Mouse (Mus musculus) forebrain, embryonic 15.5 days (tissue): ENCODE measurements around the gene Sox6. TPM values are rescaled to one million over a fixed set of nuclear protein-coding genes. Genes with fewer than 3 reads are reported as not detected.

Experiments
- ATAC-seq: fragments of 200-750 bp; cut with Nextera tagmentation; replicated peaks from 2 replicates; pipeline ENCODE4 v1.8.0; 2017; ENCODE audit warnings: mild to moderate bottlenecking, moderate TSS enrichment, moderate library complexity
- H3K27ac ChIP-seq: fragments of 300-500 bp; sonication (generic); replicated peaks from 2 replicates; pipeline ENCODE4 v1.5.1; 2015; ENCODE audit warnings: mild to moderate bottlenecking, inconsistent platforms
- H3K27me3 ChIP-seq: fragments of 300-500 bp; sonication (generic); 2 replicates; pipeline ENCODE4 v1.6.1; 2015; ENCODE audit warnings: inconsistent platforms
- H3K36me3 ChIP-seq: fragments of 300-500 bp; sonication (generic); 2 replicates; pipeline ENCODE4 v1.6.1; 2015; ENCODE audit warnings: mild to moderate bottlenecking, inconsistent platforms
- H3K4me1 ChIP-seq: fragments of 300-500 bp; sonication (generic); 2 replicates; pipeline ENCODE4 v1.6.1; 2015; ENCODE audit warnings: inconsistent platforms
- H3K4me2 ChIP-seq: fragments of 300-500 bp; sonication (generic); replicated peaks from 2 replicates; pipeline ENCODE4 v1.6.1; 2015; ENCODE audit warnings: mild to moderate bottlenecking, inconsistent platforms
- H3K4me3 ChIP-seq: fragments of 300-500 bp; sonication (generic); 2 replicates; pipeline ENCODE4 v1.5.1; 2015; ENCODE audit warnings: mild to moderate bottlenecking, inconsistent platforms
- H3K9ac ChIP-seq: fragments of 300-500 bp; sonication (generic); replicated peaks from 2 replicates; pipeline ENCODE4 v1.6.1; 2015; ENCODE audit warnings: mild to moderate bottlenecking, inconsistent platforms
- H3K9me3 ChIP-seq: fragments of 300-500 bp; sonication (generic); 2 replicates; pipeline ENCODE4 v1.6.1; 2016; ENCODE audit warnings: inconsistent platforms
- WGBS: fragments of 180-500 bp; shearing (Covaris S2); methylation state at CpG from one replicate; pipeline ENCODE4 v1.1.7; 2015; ENCODE audit warnings: mixed read lengths; 5-methylcytosine and 5-hydroxymethylcytosine counted together
- polyA plus RNA-seq: library from polyadenylated mRNA; unstranded; fragments of >200 nt; fragmentation: Nextera tagmentation; extraction: Ambion mirVana; gene quantifications from 2 replicates; pipeline ENCODE4 v1.2.1, GENCODE M21; 2015

The Sox6 gene
- polyA plus RNA-seq, 1 experiment from 2014 or later, result 111 TPM

GRCm38 (mm10) chr7:115719791-115720190 lies 318.8 kb downstream of the Sox6 start:
- ATAC-seq, result no peak
- H3K9me3 ChIP-seq, result no peaks in the 10 kb centered on the region
- no peaks in the 10 kb centered on the region for H3K36me3 ChIP-seq
- WGBS, result 75% methylated on average over 3 of the region's 3 CpGs
- no peaks in the 10 kb centered on the region for H3K27me3 ChIP-seq
- H3K4me2 ChIP-seq, result no peak overlapping the region
- H3K27ac ChIP-seq, result no peak overlapping the region
- H3K4me1 ChIP-seq, result peaks cover 15% of the 10 kb centered on the region
- H3K9ac ChIP-seq, result no peak overlapping the region
- H3K4me3 ChIP-seq, result no peak overlapping the region

- Histone ChIP-seq H3K4me2 (no peak overlapping the region), H3K27ac (peak overlapping the region; percentile 17; the same call in 1 of the 2 replicates), H3K27me3 (no peaks in the 10 kb centered on the region), H3K4me3 (no peak overlapping the region), H3K9me3 (no peaks in the 10 kb centered on the region), H3K36me3 (no peaks in the 10 kb centered on the region), H3K9ac (no peak overlapping the region), H3K4me1 (peaks cover 19% of the 10 kb centered on the region)
- no peak for ATAC-seq
- 23% methylated on average over 2 of the region's 2 CpGs for WGBS
Measured at GRCm38 (mm10) chr7:115706141-115706540, 332.5 kb downstream of the Sox6 start.

GRCm38 (mm10) chr7:115698105-115698504 lies 340.5 kb downstream of the Sox6 start:
- ATAC-seq, result no peak
- no peaks in the 10 kb centered on the region for H3K27me3 ChIP-seq
- 94% methylated on average over 1 of the region's 1 CpGs for WGBS

GRCm38 (mm10) chr7:115693206-115693605 lies 345.4 kb downstream of the Sox6 start:
- WGBS, result 46% methylated on average over 8 of the region's 8 CpGs
- no peak overlapping the region for H3K4me2 ChIP-seq
- peaks cover 11% of the 10 kb centered on the region for H3K4me1 ChIP-seq
- H3K27me3 ChIP-seq, result no peaks in the 10 kb centered on the region
- no peaks in the 10 kb centered on the region for H3K36me3 ChIP-seq
- H3K9me3 ChIP-seq, result no peaks in the 10 kb centered on the region
- no peak for ATAC-seq
- H3K27ac ChIP-seq, result no peak overlapping the region
- no peak overlapping the region for H3K4me3 ChIP-seq
- H3K9ac ChIP-seq, result no peak overlapping the region

More at GRCm38 (mm10) chr7:115698105-115698504, 340.5 kb downstream of the Sox6 start:
- Histone ChIP-seq H3K4me1 (peaks cover 10% of the 10 kb centered on the region), H3K27ac (no peak overlapping the region), H3K9ac (no peak overlapping the region), H3K9me3 (no peaks in the 10 kb centered on the region), H3K4me2 (no peak overlapping the region), H3K4me3 (no peak overlapping the region), H3K36me3 (no peaks in the 10 kb centered on the region)

- no peaks in the 10 kb centered on the region for H3K9me3 ChIP-seq
- H3K4me2 ChIP-seq, result no peak overlapping the region
- 10% methylated on average over 4 of the region's 4 CpGs for WGBS
- no peaks in the 10 kb centered on the region for H3K36me3 ChIP-seq
- H3K27ac ChIP-seq, result no peak overlapping the region
- H3K27me3 ChIP-seq, result no peaks in the 10 kb centered on the region
- H3K4me1 ChIP-seq, result peaks cover 24% of the 10 kb centered on the region
- no peak overlapping the region for H3K4me3 ChIP-seq
- H3K9ac ChIP-seq, result no peak overlapping the region
- ATAC-seq, result no peak
Measured at GRCm38 (mm10) chr7:115691091-115691490, 347.5 kb downstream of the Sox6 start.

DNA sequence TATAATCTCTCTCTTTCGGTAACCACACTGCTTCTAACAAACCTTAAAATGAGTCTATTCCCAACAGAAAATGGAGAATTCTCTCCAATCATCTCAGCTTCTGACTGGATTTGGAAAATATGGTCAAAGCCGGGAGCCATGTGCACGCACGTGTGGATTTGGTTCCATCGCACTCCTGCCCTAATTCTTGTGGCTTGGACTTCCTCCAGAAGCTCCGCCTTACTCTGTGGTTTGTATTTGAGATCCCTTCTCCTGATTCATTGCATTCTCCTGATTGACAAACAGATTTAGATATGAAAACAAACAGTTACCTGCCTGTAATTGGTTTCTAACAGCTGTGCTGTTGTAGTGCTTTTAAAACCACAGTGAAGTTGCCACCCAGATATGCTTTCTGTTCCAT lies 351.9 kb downstream of the Sox6 start:
- no peak overlapping the region for H3K9ac ChIP-seq
- H3K36me3 ChIP-seq, result no peaks in the 10 kb centered on the region
- no peak overlapping the region for H3K4me3 ChIP-seq
- H3K4me2 ChIP-seq, result no peak overlapping the region
- 58% methylated on average over 6 of the region's 6 CpGs for WGBS
- H3K27ac ChIP-seq, result no peak overlapping the region
- H3K9me3 ChIP-seq, result no peaks in the 10 kb centered on the region
- H3K4me1 ChIP-seq, result peaks cover 20% of the 10 kb centered on the region
- H3K27me3 ChIP-seq, result no peaks in the 10 kb centered on the region
- no peak for ATAC-seq

GRCm38 (mm10) chr7:115684142-115684541 lies 354.5 kb downstream of the Sox6 start:
- Histone ChIP-seq H3K4me3 (no peak overlapping the region), H3K4me1 (peaks cover 14% of the 10 kb centered on the region), H3K27ac (no peak overlapping the region), H3K36me3 (no peaks in the 10 kb centered on the region), H3K27me3 (no peaks in the 10 kb centered on the region), H3K9me3 (no peaks in the 10 kb centered on the region), H3K9ac (no peak overlapping the region), H3K4me2 (no peak overlapping the region)
- 90% methylated on average over 3 of the region's 3 CpGs for WGBS
- ATAC-seq, result no peak

DNA sequence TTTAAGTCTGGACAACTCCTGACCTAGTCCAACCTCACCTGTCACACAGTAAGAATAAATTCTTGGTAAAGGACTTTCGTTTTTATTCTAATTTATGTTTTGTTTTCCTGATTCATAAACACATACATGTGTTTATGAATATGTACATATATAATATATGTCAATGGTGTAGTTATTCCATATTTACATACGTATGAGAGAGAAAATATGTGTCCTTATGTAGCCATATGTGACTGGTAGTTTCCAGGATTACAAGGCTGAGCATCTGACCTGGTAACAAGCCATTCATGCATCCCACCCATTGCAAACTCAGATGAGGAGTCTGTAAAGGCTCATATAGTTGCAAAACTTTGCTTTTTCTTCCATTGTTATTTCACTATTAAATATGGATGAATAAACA lies 366.8 kb downstream of the Sox6 start:
- no peak overlapping the region for H3K4me2 ChIP-seq
- no peaks in the 10 kb centered on the region for H3K9me3 ChIP-seq
- WGBS, result 80% methylated on average over 2 of the region's 2 CpGs
- H3K4me3 ChIP-seq, result no peak overlapping the region
- no peak overlapping the region for H3K27ac ChIP-seq
- no peaks in the 10 kb centered on the region for H3K27me3 ChIP-seq
- 0 out of 2 replicates have a peak, but pooled peaks have one; percentile 43 for ATAC-seq
- peaks cover 46% of the 10 kb centered on the region for H3K4me1 ChIP-seq
- no peak overlapping the region for H3K9ac ChIP-seq
- H3K36me3 ChIP-seq, result no peaks in the 10 kb centered on the region

GRCm38 (mm10) chr7:115671272-115671671 lies 367.3 kb downstream of the Sox6 start:
- peak; percentile 64; the same call in 1 of the 2 replicates for ATAC-seq
- H3K4me2 ChIP-seq, result no peak overlapping the region
- H3K27ac ChIP-seq, result no peak overlapping the region
- H3K4me1 ChIP-seq, result peaks cover 51% of the 10 kb centered on the region
- no peak overlapping the region for H3K9ac ChIP-seq
- no peaks in the 10 kb centered on the region for H3K36me3 ChIP-seq
- H3K27me3 ChIP-seq, result no peaks in the 10 kb centered on the region
- WGBS, result 55% methylated on average over 4 of the region's 4 CpGs
- no peaks in the 10 kb centered on the region for H3K9me3 ChIP-seq
- H3K4me3 ChIP-seq, result no peak overlapping the region

GRCm38 (mm10) chr7:115669207-115670004 lies 369.2 kb downstream of the Sox6 start:
- Histone ChIP-seq H3K9me3 (no peaks in the 10 kb centered on the region), H3K9ac (no peak overlapping the region), H3K27ac (no peak overlapping the region), H3K36me3 (no peaks in the 10 kb centered on the region), H3K4me3 (no peak overlapping the region), H3K4me2 (no peak overlapping the region), H3K27me3 (no peaks in the 10 kb centered on the region), H3K4me1 (peaks cover 48% of the 10 kb centered on the region)
- 20% methylated on average over 6 of the region's 6 CpGs for WGBS
- ATAC-seq, result no peak

GRCm38 (mm10) chr7:115666686-115667382 lies 371.8 kb downstream of the Sox6 start:
- no peaks in the 10 kb centered on the region for H3K9me3 ChIP-seq
- 13% methylated on average over 18 of the region's 18 CpGs for WGBS
- H3K9ac ChIP-seq, result peak overlapping the region; percentile 20; the same call in 1 of the 2 replicates
- no peaks in the 10 kb centered on the region for H3K27me3 ChIP-seq
- H3K4me1 ChIP-seq, result peaks cover 49% of the 10 kb centered on the region
- peak overlapping the region; percentile 22 for H3K4me3 ChIP-seq
- H3K36me3 ChIP-seq, result no peaks in the 10 kb centered on the region
- ATAC-seq, result 0 out of 2 replicates have a peak, but pooled peaks have one; percentile 53
- H3K4me2 ChIP-seq, result peak overlapping the region; percentile 39
- H3K27ac ChIP-seq, result peak overlapping the region; percentile 46; the same call in 1 of the 2 replicates

GRCm38 (mm10) chr7:115663399-115663798 lies 375.2 kb downstream of the Sox6 start:
- Histone ChIP-seq H3K4me2 (no peak overlapping the region), H3K9me3 (no peaks in the 10 kb centered on the region), H3K27ac (no peak overlapping the region), H3K4me3 (no peak overlapping the region), H3K9ac (no peak overlapping the region), H3K27me3 (0 out of 2 replicates have a peak, but pooled peaks cover 2% of the 10 kb centered on the region), H3K36me3 (no peaks in the 10 kb centered on the region), H3K4me1 (peaks cover 35% of the 10 kb centered on the region)
- WGBS, result 12% methylated on average over 6 of the region's 6 CpGs
- ATAC-seq, result 0 out of 2 replicates have a peak, but pooled peaks have one; percentile 19
